Mouse (Mus musculus): ENCODE measurements around the gene Clcnka.

- TF ChIP-seq MAX (IDR thresholded peaks at IDR 0.05) (no peak), CEBPB (IDR thresholded peaks at IDR 0.05; ENCODE audit: low read depth) (no peak)
Measured at GRCm38 (mm10) chr4:141420192-141420829, 21.8 kb upstream of the Clcnka start, which contains the start of gene Hspb7.

All from C2C12 (cell line).